Mouse (Mus musculus) left cerebral cortex, postnatal 36 days (tissue): ENCODE results near the gene Lrba. TPM values are rescaled to one million over a fixed set of nuclear protein-coding genes. Genes with fewer than 3 reads are reported as not detected.

Experiments
- DNase-seq, 2 experiments: peaks; one replicate each; pipeline ENCODE4 v3.0.0; 2021 to 2022; ENCODE audit warnings: low spot score in 2 of 2, mixed read lengths in 1 of 2
- intact Hi-C: fragments of 180-260 bp; cut with DNase I; formaldehyde crosslinking; loops from one replicate; pipeline ENCODE4 v1.15.1; 2025
- total RNA-seq, 2 experiments: library from RNA; stranded (reverse); gene quantifications; 2 replicates each; pipeline ENCODE4 v1.2.3; 2021

Gene Lrba
- total RNA-seq, 2 experiments from 2014 or later: 26.9 to 33.0 TPM

DNA sequence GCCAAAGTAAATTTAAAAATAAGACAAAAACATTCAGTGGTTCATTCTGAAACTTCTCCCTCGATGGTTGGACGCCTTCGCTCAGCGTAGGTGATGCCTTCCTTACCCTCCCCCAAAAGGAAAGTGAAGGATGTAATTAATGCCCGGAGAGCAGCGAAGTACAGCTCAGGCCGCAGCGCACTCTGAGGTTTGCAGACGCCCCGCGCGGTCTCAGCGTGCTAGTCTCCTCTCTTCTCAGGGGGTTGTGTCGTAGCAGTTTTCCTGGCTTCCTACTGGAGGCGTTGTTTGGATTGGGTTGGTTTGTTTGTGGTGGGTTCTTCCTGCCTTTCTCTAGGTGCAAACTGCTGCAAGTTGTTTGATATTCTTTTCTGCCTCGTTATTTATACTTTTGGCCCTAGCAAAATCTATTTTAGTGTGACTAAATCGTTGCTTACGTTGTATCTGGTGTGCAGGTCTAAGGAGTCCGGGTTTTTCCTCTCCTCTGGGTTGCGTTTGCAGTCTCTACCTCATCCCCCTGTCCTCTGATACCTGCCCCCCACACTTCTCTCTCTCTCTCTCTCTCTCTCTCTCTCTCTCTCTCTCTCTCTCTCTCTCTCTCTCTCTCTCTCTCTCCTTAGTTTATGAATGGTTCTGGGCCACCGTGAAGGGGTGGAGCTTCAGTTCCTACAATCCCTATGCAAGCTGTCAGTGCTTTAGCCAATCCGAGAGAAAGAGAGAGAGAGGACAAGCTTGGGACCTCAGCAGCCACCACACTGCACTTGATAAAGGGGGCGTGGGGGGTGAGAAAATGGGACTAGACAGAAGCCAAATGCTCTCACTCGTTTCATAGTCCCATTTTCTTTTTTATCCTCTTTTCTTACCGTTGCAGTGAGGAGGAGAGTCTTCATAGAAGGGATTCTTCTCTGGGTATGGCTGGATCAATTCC lies 323.9 kb downstream of the Lrba start, which contains the start of gene Mab21l2:
Gene Mab21l2, minus strand, starts transcription at position 539 of the 925 bp plus-strand sequence.
- DNase-seq: no peak
- intact Hi-C loops: no loop called here

DNA sequence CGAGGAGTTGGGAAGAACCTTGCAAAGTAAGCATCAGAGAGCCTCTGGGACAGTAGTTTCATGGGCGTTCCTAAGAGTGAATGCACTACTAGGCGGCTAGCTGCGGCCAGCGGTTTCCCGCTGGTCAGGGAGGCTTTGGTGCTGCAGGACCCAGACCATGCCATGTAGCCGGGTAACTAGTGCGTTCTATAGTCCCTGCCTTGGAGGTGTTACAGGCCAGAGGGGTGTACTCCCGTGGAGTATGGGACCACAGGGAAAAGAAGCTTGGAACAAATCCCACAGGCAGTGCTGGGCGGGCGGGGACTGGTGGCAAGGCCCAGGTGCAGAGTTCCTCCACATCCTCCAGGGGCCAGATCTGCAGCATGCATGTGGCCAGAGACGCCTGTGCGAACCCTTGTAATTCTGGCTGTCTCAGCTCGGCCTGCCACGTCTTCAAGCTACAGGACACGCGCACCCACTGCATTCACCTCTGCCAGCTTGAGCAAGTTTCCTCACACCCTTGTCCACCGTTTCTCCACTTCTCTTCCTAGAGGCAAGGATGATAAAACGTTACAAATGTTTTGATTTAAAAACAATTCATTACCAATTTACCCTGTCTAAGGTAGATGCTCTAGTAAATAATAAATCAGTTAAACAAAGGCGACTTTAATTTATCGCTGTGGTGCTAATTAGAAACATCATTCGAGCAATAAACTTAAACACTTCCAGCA lies 326.0 kb downstream of the Lrba start:
- intact Hi-C loops: no loop called here
- DNase-seq: no peak

- intact Hi-C loops: no loop called here
- DNase-seq: no peak
Observed at GRCm38 (mm10) chr3:86551011-86551728, 326.7 kb downstream of the Lrba start.

- DNase-seq: no peak
- intact Hi-C loops: no loop called here
Observed at GRCm38 (mm10) chr3:86552170-86552569, 327.7 kb downstream of the Lrba start.

DNA sequence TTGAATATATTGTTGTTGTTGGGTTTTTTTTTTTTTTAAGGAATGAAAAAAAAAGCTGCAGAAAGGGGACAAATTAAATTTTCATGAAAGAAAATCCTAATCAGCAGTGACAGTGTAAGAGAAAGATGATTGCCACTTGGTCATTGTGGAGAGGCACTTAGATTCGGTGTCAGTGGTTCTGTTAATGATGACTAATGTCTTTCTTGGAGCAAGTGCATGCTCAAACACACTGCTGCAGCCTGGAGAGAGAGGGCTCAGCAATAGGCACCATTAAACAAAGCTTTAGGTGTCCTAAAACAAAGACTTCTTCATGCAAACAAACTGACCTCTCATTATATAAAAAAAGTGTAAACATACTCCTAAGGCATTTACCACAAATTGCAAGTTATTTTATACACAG lies 334.5 kb downstream of the Lrba start:
- DNase-seq: no peak
- intact Hi-C loops: no loop called here

GRCm38 (mm10) chr3:86559635-86560034 lies 335.2 kb downstream of the Lrba start:
- intact Hi-C loops: no loop called here
- no peak for DNase-seq

GRCm38 (mm10) chr3:86560281-86561022 lies 336.0 kb downstream of the Lrba start:
- intact Hi-C loops: no loop called here
- DNase-seq: no peak

DNA sequence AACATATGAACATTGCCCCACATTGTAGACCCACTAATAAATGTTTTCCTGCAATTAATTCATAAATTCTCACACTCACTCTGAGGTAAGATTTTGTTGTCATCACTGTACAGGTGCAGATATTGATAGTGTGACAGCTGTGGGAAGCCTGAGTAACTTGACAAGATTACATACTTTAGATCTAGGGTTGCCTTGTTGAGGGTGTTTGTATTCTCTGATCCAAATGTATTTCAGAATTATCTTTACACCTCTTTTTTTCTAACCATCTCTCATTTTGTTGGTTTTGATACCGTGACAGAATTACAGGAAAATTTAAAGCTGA lies 336.5 kb downstream of the Lrba start:
- DNase-seq: no peak

GRCm38 (mm10) chr3:86561396-86561795 lies 336.9 kb downstream of the Lrba start:
- intact Hi-C loops: no loop called here
- no peak for DNase-seq

More for the DNA sequence above, 336.5 kb downstream of the Lrba start:
- intact Hi-C loops: no loop called here

DNA sequence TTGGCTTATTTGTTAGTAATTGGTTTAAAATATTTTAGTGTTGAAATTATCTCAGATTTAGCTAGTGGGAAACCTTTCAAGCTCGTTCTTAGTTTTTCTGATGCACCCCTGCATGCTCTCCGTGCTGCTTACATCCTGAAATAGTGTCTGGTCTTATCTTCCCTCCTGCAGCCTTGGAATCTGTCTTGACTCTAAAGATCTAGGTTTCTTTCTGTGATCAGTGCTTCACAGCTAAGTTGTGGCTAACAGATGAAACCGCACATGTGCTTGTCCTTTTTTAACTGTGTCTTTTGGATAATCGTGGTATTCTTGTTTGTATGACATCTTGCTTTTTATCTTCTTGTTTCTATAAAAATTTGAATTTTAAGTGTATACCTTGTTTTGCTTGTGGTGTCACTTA lies 342.8 kb downstream of the Lrba start:
- DNase-seq: no peak
- intact Hi-C loops: no loop called here

- intact Hi-C loops: no loop called here
Observed at GRCm38 (mm10) chr3:86571518-86571917, 347.0 kb downstream of the Lrba start.

DNA sequence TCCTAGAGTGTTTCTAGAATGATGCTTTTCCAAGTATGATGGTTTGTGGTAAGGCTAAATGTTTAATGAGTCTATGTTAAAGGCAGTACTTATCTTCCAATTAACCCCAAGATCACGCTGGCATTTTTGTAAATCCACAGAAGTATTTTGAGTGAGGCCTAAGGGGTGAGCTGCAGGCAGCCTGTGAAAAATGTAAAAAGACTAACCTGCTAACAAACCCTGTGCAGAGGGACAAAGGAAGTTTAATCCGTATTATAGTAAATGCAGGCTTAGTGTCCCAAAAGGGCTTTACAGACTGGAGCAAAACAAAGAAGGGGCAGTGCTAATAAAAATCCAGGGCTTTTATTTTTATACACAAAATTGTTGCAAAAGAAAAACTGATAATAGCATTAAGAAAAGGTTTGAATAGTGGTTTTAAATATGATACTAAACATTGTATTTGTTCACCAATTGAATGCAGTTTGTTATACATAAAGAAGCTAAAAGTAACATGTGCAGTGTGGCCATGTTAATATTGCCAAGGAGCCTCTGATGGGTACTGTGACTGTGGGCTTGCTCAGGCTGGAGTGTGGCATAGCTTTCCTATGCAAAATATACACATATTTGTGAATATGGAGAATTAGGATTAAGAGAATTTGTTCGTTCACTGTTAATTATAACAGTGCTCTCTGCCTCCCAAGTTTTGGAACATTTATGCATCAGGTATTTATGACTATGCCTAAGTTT lies 348.2 kb downstream of the Lrba start:
- intact Hi-C loops: no loop called here
- DNase-seq: no peak

More at GRCm38 (mm10) chr3:86571518-86571917, 347.0 kb downstream of the Lrba start:
- no peak for DNase-seq

- intact Hi-C loops: no loop called here
- no peak for DNase-seq
Observed at GRCm38 (mm10) chr3:86575312-86575711, 350.8 kb downstream of the Lrba start.

DNA sequence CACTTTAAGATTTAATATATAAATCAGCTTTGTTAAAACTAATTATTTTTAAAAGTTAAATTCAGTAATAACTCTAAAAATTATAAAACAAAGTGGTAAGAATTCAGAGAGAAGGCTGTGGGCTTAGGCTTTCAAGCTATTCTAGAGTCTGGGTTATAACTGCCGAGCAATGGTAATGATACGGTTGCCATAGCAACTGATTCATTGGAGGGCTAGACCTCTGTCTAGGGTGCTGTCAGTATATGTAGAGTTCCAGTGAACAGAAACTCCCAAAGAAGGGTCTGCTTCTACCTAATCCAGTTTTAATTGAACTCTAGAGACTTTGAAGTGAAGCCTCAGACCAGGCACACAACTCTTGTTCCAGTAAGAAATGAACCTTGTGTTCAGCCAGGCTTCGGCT lies 377.8 kb downstream of the Lrba start:
- intact Hi-C loops: no loop called here
- DNase-seq: no peak

GRCm38 (mm10) chr3:86605775-86606174 lies 381.3 kb downstream of the Lrba start:
- intact Hi-C loops: no loop called here
- DNase-seq: no peak

DNA sequence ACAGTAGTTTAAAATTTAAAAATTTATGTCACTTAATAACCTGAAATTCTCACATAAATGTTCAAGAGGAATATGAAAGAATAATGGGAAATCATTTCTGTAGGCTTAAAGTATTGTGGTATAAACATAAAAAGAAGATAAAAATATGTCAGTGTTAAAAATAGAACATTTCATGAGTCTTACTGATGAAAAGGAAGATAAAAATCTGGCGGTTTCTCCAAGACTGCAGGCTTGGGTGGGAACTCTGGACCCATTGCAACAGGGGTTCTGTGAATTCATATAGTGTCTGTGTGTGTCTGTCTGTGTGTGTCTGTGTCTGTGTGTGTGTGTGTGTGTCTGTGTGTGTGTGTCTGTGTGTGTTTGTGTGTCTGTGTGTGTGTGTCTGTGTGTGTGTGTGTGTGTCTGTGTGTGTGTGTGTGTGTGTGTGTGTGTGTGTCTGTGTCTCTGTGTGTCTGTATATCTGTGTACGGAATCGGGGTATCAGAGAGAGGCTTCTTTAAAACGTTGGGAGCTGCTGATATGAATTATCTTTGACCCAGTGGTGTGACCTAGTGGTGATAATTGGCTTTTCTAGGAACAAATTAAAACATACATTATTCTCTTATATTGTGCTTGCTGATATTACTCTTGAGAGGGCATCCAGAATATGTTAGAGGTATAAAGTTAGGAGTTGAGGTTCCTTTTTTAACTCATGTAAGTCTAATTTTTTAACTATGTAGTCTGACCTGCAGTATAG lies 402.7 kb downstream of the Lrba start:
- DNase-seq: no peak
- intact Hi-C loops: no loop called here

DNA sequence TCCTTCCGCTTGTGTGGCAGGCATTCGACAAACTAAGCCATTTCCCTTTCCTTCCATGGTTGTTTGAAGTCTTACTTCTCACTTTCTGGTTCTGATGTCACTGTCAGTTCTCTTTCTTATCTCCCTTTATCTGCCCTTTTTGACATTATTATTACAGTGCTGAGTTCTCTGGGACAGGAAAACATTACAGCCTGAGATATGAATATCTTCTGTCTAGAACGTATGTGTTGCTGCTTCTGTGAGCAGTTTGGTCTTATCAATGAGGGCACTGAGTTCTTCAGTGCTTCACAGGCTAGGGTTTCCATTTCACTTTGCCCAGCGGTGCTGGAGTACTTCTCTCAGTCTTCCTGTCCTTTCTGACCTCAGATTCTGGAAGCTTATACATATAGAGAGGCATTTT lies 404.9 kb downstream of the Lrba start:
- intact Hi-C loops: no loop called here
- no peak for DNase-seq

DNA sequence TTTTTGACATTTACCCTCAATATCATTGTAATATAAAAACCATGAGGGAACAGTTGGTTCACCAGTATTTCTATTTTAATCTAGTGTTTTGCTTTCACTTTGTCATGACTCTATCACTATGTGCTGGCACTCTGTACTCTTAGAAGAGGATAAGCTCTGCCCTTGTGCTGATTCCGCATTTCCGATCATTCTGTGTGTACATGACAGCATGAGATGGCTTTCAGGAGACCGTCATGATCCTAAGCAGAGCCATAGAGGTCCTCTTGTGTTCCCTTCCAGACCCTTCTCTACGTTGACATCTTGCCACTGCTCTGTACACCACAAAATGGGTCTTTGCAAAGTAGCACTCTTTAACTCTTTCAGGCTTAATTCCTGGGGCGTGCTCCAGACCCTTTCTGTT lies 411.0 kb downstream of the Lrba start:
- intact Hi-C loops: no loop called here
- DNase-seq: no peak
